Mouse (Mus musculus) fibroblast of lung, adult 2 months (primary cell): ENCODE measurements at regions not wholly inside any gene's neighbourhood (a gene's known extent, or its start where the extent isn't known, plus 50 kb on each side); places are given as distances from the start of the nearest gene placed in this dataset.

ENCODE experiments used
- DNase-seq: peaks from one replicate; pipeline ENCODE4 v3.0.0-alpha.2; 2011; ENCODE audit warnings: low read depth

GRCm38 (mm10) chr2:115441100-115441499 lies 140.4 kb upstream of the BC052040 start:
- DNase-seq, result no peak

- DNase-seq, result no peak
These were observed 131.6 kb upstream of the BC052040 start for GRCm38 (mm10) chr2:115449783-115450483.

- no peak for DNase-seq
These were observed 125.9 kb upstream of the BC052040 start for GRCm38 (mm10) chr2:115455593-115455992.

- DNase-seq, result no peak
These were observed 125.0 kb upstream of the BC052040 start for GRCm38 (mm10) chr2:115456372-115457022.

GRCm38 (mm10) chr2:115460028-115460881 lies 121.3 kb upstream of the BC052040 start:
- no peak for DNase-seq

- DNase-seq, result no peak
These were observed 120.7 kb upstream of the BC052040 start for GRCm38 (mm10) chr2:115460882-115461151.

GRCm38 (mm10) chr2:115466170-115466569 lies 115.3 kb upstream of the BC052040 start:
- no peak for DNase-seq

GRCm38 (mm10) chr2:115467107-115467745 lies 114.3 kb upstream of the BC052040 start:
- no peak for DNase-seq

- DNase-seq, result no peak
These were observed 113.6 kb upstream of the BC052040 start for GRCm38 (mm10) chr2:115467936-115468335.

- DNase-seq, result no peak
These were observed 113.0 kb upstream of the BC052040 start for GRCm38 (mm10) chr2:115468471-115468909.

- no peak for DNase-seq
These were observed 112.2 kb upstream of the BC052040 start for GRCm38 (mm10) chr2:115469165-115469821.

GRCm38 (mm10) chr2:115472393-115472792 lies 109.1 kb upstream of the BC052040 start:
- DNase-seq, result peak; percentile 22

GRCm38 (mm10) chr2:115483418-115484288 lies 97.9 kb upstream of the BC052040 start:
- peak; percentile 83 for DNase-seq

GRCm38 (mm10) chr2:115488465-115488864 lies 93.1 kb upstream of the BC052040 start:
- no peak for DNase-seq

GRCm38 (mm10) chr2:115493020-115493419 lies 88.5 kb upstream of the BC052040 start:
- DNase-seq, result no peak

GRCm38 (mm10) chr2:115499904-115500303 lies 81.6 kb upstream of the BC052040 start:
- DNase-seq, result no peak

GRCm38 (mm10) chr2:115509527-115509926 lies 72.0 kb upstream of the BC052040 start:
- no peak for DNase-seq

- DNase-seq, result no peak
These were observed 70.4 kb upstream of the BC052040 start for GRCm38 (mm10) chr2:115511146-115511545.

GRCm38 (mm10) chr2:115511612-115512525 lies 69.6 kb upstream of the BC052040 start:
- DNase-seq, result no peak

GRCm38 (mm10) chr2:115512891-115513290 lies 68.6 kb upstream of the BC052040 start:
- DNase-seq, result no peak
